Mouse (Mus musculus): ENCODE measurements around the gene Tmem40. TPM values are rescaled to one million over a fixed set of nuclear protein-coding genes. Genes with fewer than 3 reads are reported as not detected.

The Tmem40 gene
- total RNA-seq, 2 experiments from 2014 or later: 1.2 to 1.5 TPM

- no peak for DNase-seq (ENCODE audit: low spot score in 2 of 2)
These were observed 59.3 kb downstream of the Tmem40 start for GRCm38 (mm10) chr6:115702901-115703300.

- DNase-seq (ENCODE audit: low spot score in 2 of 2): no peak
These were observed 60.9 kb downstream of the Tmem40 start for GRCm38 (mm10) chr6:115701302-115701701.

- no peak for DNase-seq (ENCODE audit: low spot score in 2 of 2)
These were observed 61.4 kb downstream of the Tmem40 start for GRCm38 (mm10) chr6:115700778-115701177.

- DNase-seq (ENCODE audit: low spot score in 2 of 2): no peak
These were observed 63.5 kb downstream of the Tmem40 start for GRCm38 (mm10) chr6:115698699-115699098.

GRCm38 (mm10) chr6:115697739-115698558 lies 64.3 kb downstream of the Tmem40 start:
- no peak for DNase-seq (ENCODE audit: low spot score in 2 of 2)

GRCm38 (mm10) chr6:115696707-115697215 lies 65.4 kb downstream of the Tmem40 start:
- no peak for DNase-seq (ENCODE audit: low spot score in 2 of 2)

GRCm38 (mm10) chr6:115695124-115695523 lies 67.1 kb downstream of the Tmem40 start:
- no peak for DNase-seq (ENCODE audit: low spot score in 2 of 2)

- DNase-seq (ENCODE audit: low spot score in 2 of 2): no peak
These were observed 67.8 kb downstream of the Tmem40 start for GRCm38 (mm10) chr6:115694441-115694842.

GRCm38 (mm10) chr6:115692963-115693730 lies 69.1 kb downstream of the Tmem40 start:
- no peak for DNase-seq (ENCODE audit: low spot score in 2 of 2)

- no peak for DNase-seq (ENCODE audit: low spot score in 2 of 2)
These were observed 69.9 kb downstream of the Tmem40 start for GRCm38 (mm10) chr6:115692163-115692950.

- DNase-seq (ENCODE audit: low spot score in 2 of 2): no peak
These were observed 72.1 kb downstream of the Tmem40 start for GRCm38 (mm10) chr6:115690105-115690504.

GRCm38 (mm10) chr6:115688589-115688988 lies 73.6 kb downstream of the Tmem40 start:
- no peak for DNase-seq (ENCODE audit: low spot score in 2 of 2)

- DNase-seq (ENCODE audit: low spot score in 2 of 2): no peak
These were observed 74.5 kb downstream of the Tmem40 start for GRCm38 (mm10) chr6:115687753-115688152.

GRCm38 (mm10) chr6:115684851-115685646 lies 77.2 kb downstream of the Tmem40 start:
- DNase-seq (ENCODE audit: low spot score in 2 of 2): no peak

GRCm38 (mm10) chr6:115684271-115684670 lies 77.9 kb downstream of the Tmem40 start:
- DNase-seq (ENCODE audit: low spot score in 2 of 2): no peak

GRCm38 (mm10) chr6:115681066-115681465 lies 81.1 kb downstream of the Tmem40 start:
- no peak for DNase-seq (ENCODE audit: low spot score in 2 of 2)

Measured in adrenal gland, postnatal 4 days (tissue).